ENCODE assay signal across 14 mouse cellular contexts in genomic region chr7:129654923-129655322, GRCm38 (mm10).
DNase-seq lines count a peak whose midpoint lies in the region; ATAC-seq lines count a peak whose summit lies in the region.
"Had no signal": no experiment of that assay in that cellular context is flagged by ENCODE, and none has a peak within 500 bp of the region (broad histone marks: within the 10 kb centered on the region; RNA-seq: fewer than 3 reads in every experiment).

No protein-coding gene starts in this region.

- no peak overlapping the region for H3K4me2 ChIP-seq in hindbrain, embryonic 11.5 days (replicated peaks; ENCODE audit: low read depth, low read length)
- H3K4me2 ChIP-seq in midbrain, embryonic 12.5 days (replicated peaks), result no peak overlapping the region
- H3K4me2 ChIP-seq in midbrain, embryonic 11.5 days, result no peak overlapping the region
- H3K4me2 ChIP-seq in forebrain, embryonic 14.5 days (ENCODE audit: low read length), result peak overlapping the region; percentile 28; the same call in 1 of the 2 replicates
- no peak overlapping the region for H3K4me2 ChIP-seq in liver, embryonic 12.5 days
- H3K4me2 ChIP-seq: embryonic facial prominence, embryonic 15.5 days; neural tube, embryonic 12.5 days had no signal

- H3K27me3 ChIP-seq in hindbrain, embryonic 10.5 days (ENCODE audit: insufficient read depth, poor library complexity, severe bottlenecking), result peaks cover 55% of the 10 kb centered on the region
- no peaks in the 10 kb centered on the region for H3K27me3 ChIP-seq in hindbrain, embryonic 11.5 days (ENCODE audit: control insufficient read depth, insufficient read depth, low read length)
- H3K27me3 ChIP-seq in midbrain, embryonic 12.5 days, result peaks cover 85% of the 10 kb centered on the region
- H3K27me3 ChIP-seq in midbrain, embryonic 11.5 days (ENCODE audit: control insufficient read depth, insufficient read depth, low read length), result peaks cover 11% of the 10 kb centered on the region
- H3K27me3 ChIP-seq in forebrain, embryonic 14.5 days (replicated peaks; ENCODE audit: control insufficient read depth, insufficient read depth, low read length), result no peaks in the 10 kb centered on the region
- H3K27me3 ChIP-seq in liver, embryonic 12.5 days (replicated peaks), result no peaks in the 10 kb centered on the region; the same call in none of the 2 replicates
- H3K27me3 ChIP-seq: embryonic facial prominence, embryonic 15.5 days had no signal

- no peak for DNase-seq in hindbrain, embryonic 10.5 days (ENCODE audit: low spot score)
- no peak for DNase-seq in hindbrain, embryonic 11.5 days (ENCODE audit: low spot score)
- no peak for DNase-seq in midbrain, embryonic 11.5 days (ENCODE audit: low spot score, missing footprints)
- DNase-seq in Muller cell, postnatal 12 days (ENCODE audit: inconsistent ontology term), result peak; percentile 78
- DNase-seq in forebrain, embryonic 14.5 days (ENCODE audit: low spot score), result peak; percentile 84
- no peak for DNase-seq in cerebellum, adult 8-10 months
- DNase-seq: cerebellum, adult 11-12 months; kidney, adult 8-10 months; thymus, postnatal 14 days had no signal

- no peaks in the 10 kb centered on the region for H3K9me3 ChIP-seq in hindbrain, embryonic 10.5 days
- H3K9me3 ChIP-seq in hindbrain, embryonic 11.5 days (ENCODE audit: control insufficient read depth, low read length), result no peaks in the 10 kb centered on the region
- no peaks in the 10 kb centered on the region for H3K9me3 ChIP-seq in midbrain, embryonic 12.5 days
- no peaks in the 10 kb centered on the region for H3K9me3 ChIP-seq in midbrain, embryonic 11.5 days (ENCODE audit: control insufficient read depth, low read length)
- H3K9me3 ChIP-seq in forebrain, embryonic 14.5 days (replicated peaks; ENCODE audit: control insufficient read depth, low read length), result no peaks in the 10 kb centered on the region
- H3K9me3 ChIP-seq in liver, embryonic 12.5 days (replicated peaks), result no peaks in the 10 kb centered on the region
- H3K9me3 ChIP-seq: embryonic facial prominence, embryonic 15.5 days; neural tube, embryonic 12.5 days had no signal

- H3K36me3 ChIP-seq in hindbrain, embryonic 10.5 days, result no peaks in the 10 kb centered on the region
- no peaks in the 10 kb centered on the region for H3K36me3 ChIP-seq in hindbrain, embryonic 11.5 days (ENCODE audit: control insufficient read depth, insufficient read depth, low read length)
- H3K36me3 ChIP-seq in midbrain, embryonic 12.5 days, result no peaks in the 10 kb centered on the region
- no peaks in the 10 kb centered on the region for H3K36me3 ChIP-seq in midbrain, embryonic 11.5 days (ENCODE audit: control insufficient read depth, insufficient read depth, low read length)
- H3K36me3 ChIP-seq in forebrain, embryonic 14.5 days (ENCODE audit: control insufficient read depth, insufficient read depth, low read length), result no peaks in the 10 kb centered on the region
- no peaks in the 10 kb centered on the region for H3K36me3 ChIP-seq in liver, embryonic 12.5 days
- H3K36me3 ChIP-seq: embryonic facial prominence, embryonic 15.5 days; neural tube, embryonic 12.5 days had no signal

- peak overlapping the region; percentile 62 for H3K27ac ChIP-seq in hindbrain, embryonic 10.5 days
- H3K27ac ChIP-seq in hindbrain, embryonic 11.5 days (ENCODE audit: low read depth, low read length), result no peak overlapping the region
- 0 out of 2 replicates have a peak overlapping the region, but pooled peaks have one; percentile 17 for H3K27ac ChIP-seq in midbrain, embryonic 12.5 days (replicated peaks)
- H3K27ac ChIP-seq in midbrain, embryonic 11.5 days (ENCODE audit: low read depth, low read length), result no peak overlapping the region
- no peak overlapping the region for H3K27ac ChIP-seq in forebrain, embryonic 14.5 days (ENCODE audit: low read depth, low read length)
- H3K27ac ChIP-seq in liver, embryonic 12.5 days, result no peak overlapping the region
- H3K27ac ChIP-seq: embryonic facial prominence, embryonic 15.5 days; neural tube, embryonic 12.5 days had no signal

- no peak overlapping the region for H3K9ac ChIP-seq in hindbrain, embryonic 11.5 days (ENCODE audit: low read depth, low read length)
- no peak overlapping the region for H3K9ac ChIP-seq in midbrain, embryonic 12.5 days (replicated peaks)
- H3K9ac ChIP-seq in midbrain, embryonic 11.5 days (ENCODE audit: low read length), result no peak overlapping the region
- no peak overlapping the region for H3K9ac ChIP-seq in forebrain, embryonic 14.5 days (ENCODE audit: low read length)
- H3K9ac ChIP-seq in liver, embryonic 12.5 days, result no peak overlapping the region
- H3K9ac ChIP-seq: embryonic facial prominence, embryonic 15.5 days; neural tube, embryonic 12.5 days had no signal

- no peak overlapping the region for H3K4me3 ChIP-seq in hindbrain, embryonic 10.5 days
- no peak overlapping the region for H3K4me3 ChIP-seq in hindbrain, embryonic 11.5 days (ENCODE audit: low read depth, low read length)
- H3K4me3 ChIP-seq in midbrain, embryonic 12.5 days, result no peak overlapping the region
- no peak overlapping the region for H3K4me3 ChIP-seq in midbrain, embryonic 11.5 days (ENCODE audit: low read depth, low read length)
- H3K4me3 ChIP-seq in forebrain, embryonic 14.5 days (ENCODE audit: low read depth, low read length), result no peak overlapping the region
- H3K4me3 ChIP-seq in liver, embryonic 12.5 days, result no peak overlapping the region
- H3K4me3 ChIP-seq: embryonic facial prominence, embryonic 15.5 days; neural tube, embryonic 12.5 days had no signal

- peaks cover 60% of the 10 kb centered on the region for H3K4me1 ChIP-seq in hindbrain, embryonic 10.5 days (replicated peaks)
- no peaks in the 10 kb centered on the region for H3K4me1 ChIP-seq in hindbrain, embryonic 11.5 days (replicated peaks; ENCODE audit: control insufficient read depth, insufficient read depth, low read length)
- peaks cover 48% of the 10 kb centered on the region for H3K4me1 ChIP-seq in midbrain, embryonic 12.5 days
- peaks cover 17% of the 10 kb centered on the region for H3K4me1 ChIP-seq in midbrain, embryonic 11.5 days (ENCODE audit: control insufficient read depth, insufficient read depth, low read length)
- peaks cover 31% of the 10 kb centered on the region for H3K4me1 ChIP-seq in forebrain, embryonic 14.5 days (ENCODE audit: control insufficient read depth, insufficient read depth, low read length)
- H3K4me1 ChIP-seq in liver, embryonic 12.5 days, result no peaks in the 10 kb centered on the region; the same call in 1 of the 2 replicates

- WGBS in hindbrain, embryonic 10.5 days, result 52% methylated on average over 12 of the region's 12 CpGs
- WGBS in hindbrain, embryonic 11.5 days, result 55% methylated on average over 12 of the region's 12 CpGs
- 40% methylated on average over 12 of the region's 12 CpGs for WGBS in midbrain, embryonic 12.5 days
- 43% methylated on average over 12 of the region's 12 CpGs for WGBS in midbrain, embryonic 11.5 days
- WGBS in forebrain, embryonic 14.5 days, result 4% methylated on average over 12 of the region's 12 CpGs
- 42% methylated on average over 12 of the region's 12 CpGs for WGBS in liver, embryonic 12.5 days (ENCODE audit: insufficient replicate concordance)

- ATAC-seq in hindbrain, embryonic 11.5 days (ENCODE audit: low FRiP score), result no peak
- ATAC-seq in midbrain, embryonic 12.5 days (ENCODE audit: low FRiP score, low read depth), result no peak
- ATAC-seq in midbrain, embryonic 11.5 days (ENCODE audit: low FRiP score), result no peak
- ATAC-seq in forebrain, embryonic 14.5 days, result peak; percentile 45
- ATAC-seq in liver, embryonic 12.5 days, result no peak
- ATAC-seq: activated CD4-positive, CD25-positive, alpha-beta regulatory T cell, adult 4 months had no signal

Comparison
In these comparisons a context has a peak if more than half of its experiments do, and no peak if none do; other contexts are left out.
1. H3K27ac ChIP-seq: peak in hindbrain, embryonic 10.5 days (single experiment) and midbrain, embryonic 12.5 days (single experiment); none in hindbrain, embryonic 11.5 days (single experiment), midbrain, embryonic 11.5 days (single experiment), forebrain, embryonic 14.5 days (single experiment) and liver, embryonic 12.5 days (single experiment).
2. DNase-seq: peak in Muller cell, postnatal 12 days (single experiment) and forebrain, embryonic 14.5 days (single experiment); none in hindbrain, embryonic 10.5 days (single experiment), hindbrain, embryonic 11.5 days (single experiment), midbrain, embryonic 11.5 days (single experiment) and cerebellum, adult 8-10 months (single experiment).